Mouse (Mus musculus) olfactory bulb, adult 2 months (tissue): ENCODE measurements at regions not wholly inside any gene's neighbourhood (a gene's known extent, or its start where the extent isn't known, plus 50 kb on each side); places are given as distances from the start of the nearest gene placed in this dataset.

Experiments used
- CTCF ChIP-seq: fragments of 200-500 bp; IDR thresholded peaks from 2 replicates; pipeline ENCODE4 v1.5.1; 2012; ENCODE audit warnings: low read depth, mild to moderate bottlenecking, low read length, moderate library complexity; ENCODE audit not compliant: insufficient read depth
- POLR2A ChIP-seq: fragments of 200-500 bp; IDR thresholded peaks from 2 replicates; pipeline ENCODE4 v1.6.1; 2012; ENCODE audit warnings: mild to moderate bottlenecking, low read depth, low read length, moderate library complexity; ENCODE audit not compliant: insufficient read depth

GRCm38 (mm10) chr13:101910687-101911086, 142.7 kb upstream of the Pik3r1 start:
- TF ChIP-seq CTCF (no peak), POLR2A (no peak)
